Mouse (Mus musculus) olfactory bulb, adult 2 months (tissue): ENCODE measurements around the gene Comtd1. TPM values are rescaled to one million over a fixed set of nuclear protein-coding genes. Genes with fewer than 3 reads are reported as not detected.

Experiments used
- H3K27ac ChIP-seq: fragments of 200-500 bp; 2 replicates; pipeline ENCODE4 v1.5.1; 2012; ENCODE audit warnings: low read depth, low read length; ENCODE audit not compliant: insufficient read depth
- H3K4me1 ChIP-seq: fragments of 200-500 bp; 2 replicates; pipeline ENCODE4 v1.6.1; 2012; ENCODE audit warnings: low read length; ENCODE audit not compliant: control insufficient read depth, insufficient read depth
- H3K4me3 ChIP-seq: fragments of 200-500 bp; 2 replicates; pipeline ENCODE4 v1.5.1; 2012; ENCODE audit warnings: mild to moderate bottlenecking, low read depth, low read length, moderate library complexity; ENCODE audit not compliant: insufficient read depth
- CTCF ChIP-seq: fragments of 200-500 bp; IDR thresholded peaks from 2 replicates; pipeline ENCODE4 v1.5.1; 2012; ENCODE audit warnings: low read depth, mild to moderate bottlenecking, low read length, moderate library complexity; ENCODE audit not compliant: insufficient read depth
- POLR2A ChIP-seq: fragments of 200-500 bp; IDR thresholded peaks from 2 replicates; pipeline ENCODE4 v1.6.1; 2012; ENCODE audit warnings: mild to moderate bottlenecking, low read depth, low read length, moderate library complexity; ENCODE audit not compliant: insufficient read depth
- WGBS: fragments of 180-500 bp; shearing (Covaris S2); methylation state at CpG from one replicate; pipeline ENCODE4 v1.1.7; 2018; 5-methylcytosine and 5-hydroxymethylcytosine counted together
- polyA plus RNA-seq: library from polyadenylated mRNA; stranded (reverse); fragments of >200 nt; gene quantifications from 2 replicates; pipeline ENCODE4 v1.2.4, GENCODE M21; 2012; ENCODE audit warnings: low replicate concordance; ENCODE audit not compliant: missing spikeins, insufficient read depth, insufficient read length

The Comtd1 gene
- polyA plus RNA-seq, 1 experiment: not detected

DNA sequence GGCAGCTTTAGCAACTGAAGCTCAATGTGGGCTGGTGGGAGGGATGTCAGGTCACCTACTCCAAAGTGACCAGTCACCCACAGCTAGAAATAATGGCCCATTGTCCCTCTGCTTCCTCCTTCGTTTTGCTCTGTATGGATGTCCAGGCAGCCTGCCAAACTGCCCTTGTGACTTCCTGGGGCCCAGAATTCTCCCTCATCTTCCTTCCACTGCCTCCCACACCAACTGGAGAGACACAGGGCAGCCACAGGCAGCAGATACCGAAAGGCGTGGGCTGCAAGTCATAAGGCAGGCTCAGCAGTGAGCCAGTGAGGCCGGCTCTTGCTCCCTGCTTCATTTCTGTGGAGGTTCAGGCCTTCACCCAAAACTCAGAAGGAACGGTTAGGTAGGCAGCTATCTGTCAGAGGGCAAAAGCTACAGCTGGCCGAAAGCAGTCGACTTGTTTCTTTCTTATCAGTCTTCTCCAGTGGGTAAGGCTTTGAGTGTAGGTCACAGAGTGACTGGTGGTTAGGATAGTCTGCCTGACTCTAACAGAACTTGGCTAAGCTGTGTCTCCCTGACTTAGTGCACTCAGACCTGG, 25.9 kb downstream of the Comtd1 start:
- 51% methylated on average over 7 of the region's 7 CpGs for WGBS

DNA sequence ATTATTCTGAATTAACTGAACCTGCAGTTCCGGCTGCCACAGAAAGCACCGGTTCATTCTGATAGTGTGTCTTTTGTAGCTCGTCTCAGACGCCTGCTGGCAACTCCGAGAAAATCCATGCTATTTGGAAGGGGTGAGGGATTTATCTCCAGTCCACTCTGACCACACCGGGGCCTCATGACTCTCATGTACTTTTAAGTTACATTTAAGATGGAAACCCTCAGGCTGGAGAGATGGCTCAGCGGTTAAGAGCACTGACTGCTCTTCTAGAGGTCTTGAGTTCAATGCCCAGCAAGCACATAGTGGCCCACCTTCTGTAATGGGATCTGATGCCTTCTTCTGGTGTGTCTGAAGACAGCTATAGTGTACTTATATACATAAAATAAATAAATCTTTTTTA, 26.5 kb downstream of the Comtd1 start:
- H3K4me3 ChIP-seq: no peak overlapping the region
- WGBS: 68% methylated on average over 7 of the region's 7 CpGs
- no peak overlapping the region for H3K27ac ChIP-seq
- TF ChIP-seq CTCF (no peak), POLR2A (no peak)
- H3K4me1 ChIP-seq: peaks cover 4% of the 10 kb centered on the region

More for the DNA sequence above, 25.9 kb downstream of the Comtd1 start:
- TF ChIP-seq CTCF (no peak), POLR2A (no peak)
- no peak overlapping the region for H3K4me3 ChIP-seq
- peaks cover 4% of the 10 kb centered on the region for H3K4me1 ChIP-seq
- peak overlapping the region; percentile 73; the same call in 1 of the 2 replicates for H3K27ac ChIP-seq

DNA sequence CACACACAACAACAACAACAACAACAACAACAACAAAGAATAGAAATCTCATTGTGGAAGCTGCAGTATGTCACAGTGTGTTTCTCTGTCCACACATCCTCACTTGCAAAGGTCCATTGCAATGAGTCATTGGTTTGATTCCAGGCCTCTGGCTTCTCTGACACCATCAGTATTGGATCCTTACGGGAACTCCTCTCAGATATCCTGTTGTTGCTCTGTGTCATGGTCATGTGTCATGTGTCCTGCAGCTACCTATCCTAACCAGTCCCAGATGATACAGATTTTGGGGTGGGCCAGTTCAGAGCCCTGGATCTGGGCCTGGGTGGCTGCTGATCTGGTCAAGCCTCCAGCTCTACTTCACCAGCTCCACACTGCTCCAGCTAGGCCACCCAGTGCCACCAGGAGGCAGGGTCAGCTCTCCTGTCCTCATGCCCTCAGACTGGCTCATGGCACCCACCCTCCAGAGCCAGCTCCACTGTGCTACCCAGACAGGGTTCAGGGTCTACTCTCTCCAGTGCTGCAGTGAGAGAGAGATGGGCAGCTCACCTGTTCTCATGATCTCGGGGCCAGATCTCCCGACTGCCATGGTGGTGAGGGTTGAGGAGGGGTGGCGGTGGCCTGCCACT, 27.8 kb downstream of the Comtd1 start:
- Histone ChIP-seq H3K27ac (no peak overlapping the region), H3K4me1 (peaks cover 4% of the 10 kb centered on the region), H3K4me3 (no peak overlapping the region)
- no peak for TF ChIP-seq POLR2A
- TF ChIP-seq CTCF: no peak
- 95% methylated on average over 4 of the region's 4 CpGs for WGBS

DNA sequence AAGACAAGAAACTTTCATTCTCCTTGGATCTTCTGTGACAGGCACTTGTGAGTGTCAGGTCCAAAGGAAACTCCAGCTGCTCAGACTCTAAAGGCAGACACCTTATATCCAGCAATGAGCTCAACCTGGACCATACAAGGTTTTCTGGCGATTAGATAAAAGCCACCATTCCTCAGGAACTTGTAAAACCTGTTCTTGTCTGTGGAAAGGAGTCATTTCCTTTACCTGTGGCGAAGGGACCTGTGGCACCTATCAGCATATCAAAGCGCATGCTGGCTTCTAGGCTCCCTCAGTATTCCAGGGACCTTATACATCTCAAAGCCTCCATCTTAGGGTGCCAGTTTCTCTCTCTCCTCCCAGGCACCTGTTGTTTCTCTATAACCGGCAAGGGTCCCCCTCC, 31.3 kb downstream of the Comtd1 start:
- no peak overlapping the region for H3K4me3 ChIP-seq
- 67% methylated on average over 4 of the region's 4 CpGs for WGBS
- H3K27ac ChIP-seq: no peak overlapping the region
- TF ChIP-seq CTCF (no peak), POLR2A (no peak)
- no peaks in the 10 kb centered on the region for H3K4me1 ChIP-seq

DNA sequence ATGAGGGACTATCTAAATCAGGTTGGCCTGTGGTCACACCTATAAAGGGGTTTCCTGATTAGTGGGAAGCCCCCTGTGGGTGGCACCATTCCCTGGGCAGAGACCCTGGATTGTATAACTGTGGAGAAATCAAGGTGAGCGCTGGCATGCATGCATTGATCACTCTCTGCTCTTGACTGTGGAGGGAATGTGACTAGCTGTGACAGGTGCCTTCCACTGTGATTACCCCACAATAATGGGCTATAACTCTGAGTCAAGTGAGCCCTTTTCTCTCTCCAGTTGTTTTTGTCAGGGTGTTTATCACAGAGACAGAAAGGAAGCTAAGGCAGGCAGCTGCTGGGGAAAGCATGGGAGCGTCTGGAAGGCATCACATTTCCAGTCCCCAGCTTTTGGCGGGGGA, 32.5 kb downstream of the Comtd1 start:
- H3K4me3 ChIP-seq: no peak overlapping the region
- no peak overlapping the region for H3K27ac ChIP-seq
- H3K4me1 ChIP-seq: no peaks in the 10 kb centered on the region
- no peak for TF ChIP-seq CTCF
- TF ChIP-seq POLR2A: no peak
- WGBS: 79% methylated on average over 3 of the region's 3 CpGs

DNA sequence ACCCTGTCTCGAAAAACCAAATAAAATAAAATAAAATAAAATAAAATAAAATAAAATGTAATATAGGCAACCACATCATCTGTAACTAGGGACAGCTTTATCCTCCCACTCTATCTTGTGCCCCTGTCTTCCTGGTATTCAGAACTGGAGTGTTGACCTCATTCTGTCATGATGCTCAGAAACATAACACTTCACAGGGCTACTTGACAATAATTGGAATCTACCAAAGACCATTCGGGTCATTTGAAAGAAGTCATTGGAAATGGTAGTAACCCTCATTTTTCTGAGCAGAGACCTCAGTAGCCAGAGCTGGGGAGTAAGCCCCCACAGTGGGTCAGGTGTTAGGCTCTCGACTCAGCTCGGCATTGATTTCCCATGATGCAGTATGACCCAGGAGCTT, 34.2 kb downstream of the Comtd1 start:
- Histone ChIP-seq H3K27ac (no peak overlapping the region), H3K4me3 (no peak overlapping the region), H3K4me1 (no peaks in the 10 kb centered on the region)
- no peak for TF ChIP-seq POLR2A
- TF ChIP-seq CTCF: no peak
- 92% methylated on average over 4 of the region's 4 CpGs for WGBS

DNA sequence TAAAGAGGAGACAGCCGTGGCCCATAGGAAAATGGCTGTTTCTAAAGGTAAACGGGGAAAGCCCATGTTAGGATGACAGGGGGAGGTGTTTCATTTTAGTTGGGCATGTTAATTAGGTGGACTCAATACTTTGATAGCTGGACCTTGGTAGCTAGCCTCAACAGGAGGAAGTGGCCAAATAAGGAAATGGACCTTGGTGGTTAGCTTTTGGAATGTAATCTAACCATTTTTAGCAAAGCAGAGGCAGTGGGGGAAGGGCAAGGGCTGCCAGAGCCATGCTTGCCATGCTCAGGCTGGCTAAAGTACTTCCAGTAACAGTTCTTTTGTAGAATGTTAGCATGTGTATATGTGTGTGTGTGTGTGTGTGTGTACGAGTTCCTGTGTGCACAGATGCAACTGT, 34.9 kb downstream of the Comtd1 start:
- Histone ChIP-seq H3K4me1 (no peaks in the 10 kb centered on the region), H3K27ac (no peak overlapping the region), H3K4me3 (no peak overlapping the region)
- WGBS: 78% methylated on average over 3 of the region's 3 CpGs
- TF ChIP-seq CTCF (no peak), POLR2A (no peak)

DNA sequence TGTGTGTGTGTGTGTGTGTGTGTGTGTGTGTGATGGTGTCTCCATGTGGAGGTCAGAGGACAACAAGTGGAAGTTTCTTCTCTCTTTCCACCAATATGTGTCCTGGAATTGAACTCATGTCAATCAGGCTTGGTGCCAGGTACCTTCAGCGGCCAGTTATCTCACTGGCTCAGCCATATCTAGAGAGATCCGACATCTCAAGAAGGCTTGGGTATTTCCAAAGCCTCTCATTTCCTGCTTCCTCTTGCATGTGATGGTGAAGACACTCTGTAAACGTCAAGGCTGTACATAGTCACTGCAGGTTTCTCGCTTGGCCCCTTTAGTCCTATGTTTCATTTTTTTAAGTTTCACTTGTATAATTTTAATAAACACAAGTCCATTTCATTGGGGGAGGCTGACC, 35.6 kb downstream of the Comtd1 start:
- Histone ChIP-seq H3K27ac (no peak overlapping the region), H3K4me1 (no peaks in the 10 kb centered on the region), H3K4me3 (no peak overlapping the region)
- TF ChIP-seq CTCF (no peak), POLR2A (no peak)
- WGBS: 93% methylated on average over 4 of the region's 4 CpGs

DNA sequence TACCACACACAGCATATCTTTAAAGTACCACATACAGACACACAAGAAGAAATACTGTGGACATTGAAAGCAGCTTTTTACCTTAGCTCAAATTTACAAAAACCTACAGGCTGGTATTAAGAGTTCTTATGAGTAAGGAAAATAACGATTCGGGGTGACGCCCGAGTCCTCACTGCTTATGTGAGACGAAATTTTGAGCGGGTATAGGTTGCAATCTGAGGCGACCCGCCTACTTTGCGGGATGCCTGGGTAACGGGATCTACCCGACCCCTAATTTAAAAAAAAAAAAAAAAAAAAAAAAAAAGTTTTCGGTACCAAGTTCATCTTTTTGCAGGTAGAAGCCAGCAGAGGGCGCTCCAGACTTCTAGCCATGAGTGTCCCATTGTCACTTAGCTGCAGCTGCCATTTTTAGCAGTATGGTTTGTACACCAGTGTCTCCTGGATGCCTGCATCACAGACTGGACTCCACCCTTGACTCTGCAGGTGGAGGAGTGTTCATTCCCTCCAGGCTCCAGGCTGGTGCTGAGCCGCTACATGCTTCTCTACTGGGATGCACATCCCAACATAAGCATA, 36.1 kb downstream of the Comtd1 start:
- Histone ChIP-seq H3K27ac (no peak overlapping the region), H3K4me3 (no peak overlapping the region), H3K4me1 (no peaks in the 10 kb centered on the region)
- TF ChIP-seq POLR2A (no peak), CTCF (0 out of 2 replicates have a peak, but pooled peaks have one; percentile 20)
- 27% methylated on average over 14 of the region's 14 CpGs for WGBS

DNA sequence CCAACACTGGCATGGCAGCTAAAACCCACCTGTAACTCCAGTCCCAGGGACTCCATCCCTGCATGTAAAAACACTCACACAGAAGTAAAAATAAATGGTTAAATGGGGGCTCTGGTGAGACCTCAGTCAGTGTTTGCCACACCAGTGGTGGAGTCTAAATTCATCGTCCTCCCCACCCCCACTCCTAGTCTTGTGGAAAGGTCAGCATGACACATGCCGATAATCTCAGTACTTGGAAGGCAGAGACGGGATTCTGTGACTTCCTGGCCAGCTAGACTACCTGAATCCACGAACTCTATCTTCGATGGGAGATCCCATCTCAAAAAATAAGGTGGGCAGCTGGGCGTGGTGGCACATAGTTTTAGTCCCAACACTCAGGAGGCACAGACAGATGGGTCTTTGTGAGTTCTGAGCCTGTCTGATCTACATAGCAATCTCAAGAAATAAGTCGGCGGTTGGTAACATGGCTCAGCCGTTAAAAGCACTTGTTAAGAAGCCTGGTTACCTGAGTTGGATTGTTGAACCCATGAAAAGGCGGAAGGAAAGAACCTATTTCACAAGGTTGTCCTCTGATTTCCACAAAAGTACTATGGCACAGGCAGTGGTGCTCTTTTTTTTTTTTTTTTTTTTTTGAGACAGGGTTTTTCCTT, 36.9 kb downstream of the Comtd1 start:
- no peak for TF ChIP-seq POLR2A
- no peak for TF ChIP-seq CTCF
- H3K27ac ChIP-seq: no peak overlapping the region
- no peak overlapping the region for H3K4me3 ChIP-seq
- H3K4me1 ChIP-seq: no peaks in the 10 kb centered on the region
- WGBS: 90% methylated on average over 10 of the region's 10 CpGs
